Mouse (Mus musculus): Measurements from ENCODE around the gene Mgat2.

Gene Mgat2

GRCm38 (mm10) chr12:69211057-69211456, 27.1 kb downstream of the Mgat2 start:
- no peak for DNase-seq (ENCODE audit: low read depth, low spot score)

- no peak for DNase-seq (ENCODE audit: low read depth, low spot score)
Measured at GRCm38 (mm10) chr12:69213186-69213777, 29.3 kb downstream of the Mgat2 start.

DNA sequence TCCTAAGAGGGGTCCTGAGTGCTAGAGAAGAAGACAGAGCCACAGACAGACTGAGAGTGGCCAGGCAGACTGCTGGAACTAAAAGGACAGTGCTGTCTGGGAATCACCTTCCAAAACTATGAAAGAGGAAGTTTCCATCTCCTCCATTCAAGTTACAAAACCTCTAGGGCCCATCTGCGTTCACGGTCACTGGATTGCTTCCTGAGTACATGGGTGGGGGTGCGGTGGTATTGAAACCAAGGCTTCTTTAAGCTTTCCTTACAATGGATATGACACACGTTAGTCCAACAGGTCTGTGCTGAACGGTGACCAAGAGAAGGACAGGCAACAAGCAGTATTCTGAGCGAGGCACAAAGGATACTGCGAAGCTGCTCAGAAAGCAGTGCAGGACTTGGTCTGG, 30.4 kb downstream of the Mgat2 start:
- no peak for DNase-seq (ENCODE audit: low read depth, low spot score)

- no peak for DNase-seq (ENCODE audit: low read depth, low spot score)
Measured at GRCm38 (mm10) chr12:69215000-69215785, 31.2 kb downstream of the Mgat2 start.

GRCm38 (mm10) chr12:69216587-69216986, 32.6 kb downstream of the Mgat2 start:
- no peak for DNase-seq (ENCODE audit: low read depth, low spot score)

DNA sequence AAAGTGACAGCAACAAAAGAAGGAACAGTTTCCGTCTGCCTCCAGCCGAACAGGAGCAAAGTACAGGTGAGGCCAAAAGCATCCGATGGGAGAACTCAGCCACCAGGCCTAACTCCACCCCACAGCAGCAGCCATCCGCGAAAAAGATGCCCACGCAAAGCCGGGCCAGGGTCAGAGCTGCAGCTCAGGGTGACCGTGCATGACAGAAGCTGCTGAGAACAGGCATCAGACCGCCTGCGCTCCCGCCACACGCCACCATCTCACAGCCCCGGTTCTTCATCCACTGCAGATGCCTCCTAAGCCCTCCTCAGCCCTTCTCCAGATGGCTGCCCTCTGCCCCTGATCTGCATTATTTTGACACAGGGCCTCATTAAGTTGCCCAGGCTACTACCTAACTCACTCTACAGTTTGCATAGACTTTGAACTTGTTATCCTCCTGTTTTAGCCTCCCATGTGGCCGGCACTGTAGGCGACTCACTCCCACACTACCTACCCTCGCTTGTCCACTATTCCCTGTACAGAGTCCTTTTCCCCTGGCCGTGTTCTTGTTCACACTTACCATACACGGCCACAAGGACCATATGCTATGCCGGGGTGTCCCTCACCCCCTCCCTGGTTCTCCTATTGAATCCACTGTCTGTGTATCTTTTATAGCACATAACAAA, 36.8 kb downstream of the Mgat2 start:
- DNase-seq (ENCODE audit: low read depth, low spot score): no peak

DNA sequence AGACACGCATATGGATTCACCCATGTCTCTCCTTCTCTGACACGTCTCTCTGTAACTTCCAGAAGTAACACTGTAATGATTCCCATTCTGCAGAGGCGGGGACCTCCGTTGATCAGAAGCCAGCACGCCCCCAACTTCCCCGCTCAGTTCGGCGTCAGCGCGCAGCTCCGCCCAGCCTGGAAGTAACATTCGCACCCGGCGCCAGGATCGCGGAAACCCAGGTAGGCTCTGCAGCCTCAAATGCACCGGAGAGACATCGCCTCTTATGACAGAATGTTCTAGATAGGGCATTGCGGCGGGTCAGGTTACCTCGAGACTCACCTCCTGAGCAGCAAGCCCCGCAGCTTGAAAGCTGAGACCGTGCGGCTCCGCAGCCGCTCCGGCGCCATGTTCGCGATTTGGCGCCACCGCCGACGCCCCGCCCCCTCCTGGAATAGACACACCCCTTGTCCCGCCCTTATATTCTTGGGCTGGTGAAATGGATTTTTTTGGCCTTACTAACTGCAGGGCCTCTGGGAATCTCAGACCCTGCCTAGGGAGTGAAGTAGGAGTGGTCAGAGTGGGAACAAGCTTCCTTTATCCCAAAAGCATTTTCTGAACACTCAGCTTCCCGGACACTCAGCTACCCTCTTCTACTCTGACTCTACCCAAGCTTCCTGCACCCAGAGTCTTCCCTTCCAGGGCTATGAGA, 44.0 kb downstream of the Mgat2 start, which contains the start of gene Pole2:
Pole2 (minus strand) TSS at position 420 of the 691 bp plus-strand sequence.
- DNase-seq (ENCODE audit: low read depth, low spot score): peak; percentile 51

DNA sequence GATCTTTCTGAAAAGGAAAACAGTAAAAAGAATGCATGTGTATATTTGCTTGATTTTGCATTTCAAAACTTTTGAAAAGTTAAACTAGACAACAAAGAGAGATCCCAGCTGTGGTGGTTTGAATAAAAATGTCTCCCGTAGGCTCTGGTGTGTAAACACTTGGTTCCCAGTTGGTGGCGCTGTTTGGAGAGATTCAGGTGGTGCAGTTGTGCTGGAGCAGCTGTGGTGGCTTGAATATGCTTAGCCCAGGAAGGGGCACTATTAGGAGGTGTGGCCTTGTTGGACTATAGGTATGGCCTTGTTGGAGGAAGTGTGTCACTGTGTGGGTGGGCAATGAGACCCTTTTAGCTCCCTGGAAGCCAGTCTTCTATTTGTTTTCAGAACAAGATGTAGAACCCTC, 45.3 kb downstream of the Mgat2 start:
- no peak for DNase-seq (ENCODE audit: low read depth, low spot score)

GRCm38 (mm10) chr12:69235782-69236181, 51.8 kb downstream of the Mgat2 start:
- no peak for DNase-seq (ENCODE audit: low read depth, low spot score)
